Mouse (Mus musculus): ENCODE results near the gene Tmem218. TPM values are rescaled to one million over a fixed set of nuclear protein-coding genes. Genes with fewer than 3 reads are reported as not detected.

Tmem218 gene
- total RNA-seq, 2 experiments from 2014 or later: 3.8 to 4.2 TPM

- no peak for DNase-seq (ENCODE audit: low spot score in 2 of 2)
Observed at GRCm38 (mm10) chr9:37230486-37231195, 22.6 kb downstream of the Tmem218 start.

GRCm38 (mm10) chr9:37232201-37233195 is 24.5 kb downstream of the Tmem218 start:
- DNase-seq (ENCODE audit: low spot score in 2 of 2): no peak

- DNase-seq (ENCODE audit: low spot score in 2 of 2): no peak
Observed at GRCm38 (mm10) chr9:37235951-37236737, 28.1 kb downstream of the Tmem218 start.

- no peak for DNase-seq (ENCODE audit: low spot score in 2 of 2)
Observed at GRCm38 (mm10) chr9:37242764-37243163, 34.7 kb downstream of the Tmem218 start.

- DNase-seq (ENCODE audit: low spot score in 2 of 2): no peak
Observed at GRCm38 (mm10) chr9:37244600-37244999, 36.6 kb downstream of the Tmem218 start.

GRCm38 (mm10) chr9:37245404-37245803 is 37.4 kb downstream of the Tmem218 start:
- no peak for DNase-seq (ENCODE audit: low spot score in 2 of 2)

- no peak for DNase-seq (ENCODE audit: low spot score in 2 of 2)
Observed at GRCm38 (mm10) chr9:37245810-37246209, 37.8 kb downstream of the Tmem218 start.

- peak in 1 of 2 experiments; percentile 40 for DNase-seq (ENCODE audit: low spot score in 2 of 2)
Observed at GRCm38 (mm10) chr9:37247429-37247828, 39.4 kb downstream of the Tmem218 start.

GRCm38 (mm10) chr9:37248381-37248906 is 40.4 kb downstream of the Tmem218 start:
- DNase-seq (ENCODE audit: low spot score in 2 of 2): no peak

- no peak for DNase-seq (ENCODE audit: low spot score in 2 of 2)
Observed at GRCm38 (mm10) chr9:37249976-37250375, 42.0 kb downstream of the Tmem218 start.

- no peak for DNase-seq (ENCODE audit: low spot score in 2 of 2)
Observed at GRCm38 (mm10) chr9:37250631-37251030, 42.6 kb downstream of the Tmem218 start.

GRCm38 (mm10) chr9:37254531-37255110 is 46.6 kb downstream of the Tmem218 start:
- DNase-seq (ENCODE audit: low spot score in 2 of 2): peak in 1 of 2 experiments; percentile 7

GRCm38 (mm10) chr9:37255149-37255888 is 47.3 kb downstream of the Tmem218 start, which contains the start of gene Slc37a2:
Gene Slc37a2 (minus strand): TSS chr9:37255738.
- DNase-seq (ENCODE audit: low spot score in 2 of 2): peak; percentile 48 to 64

- DNase-seq (ENCODE audit: low spot score in 2 of 2): peak in 1 of 2 experiments; percentile 61
Observed at GRCm38 (mm10) chr9:37255889-37256225, 47.8 kb downstream of the Tmem218 start.

- no peak for DNase-seq (ENCODE audit: low spot score in 2 of 2)
Observed at GRCm38 (mm10) chr9:37266622-37267021, 58.6 kb downstream of the Tmem218 start.

Other genes starting within 250 kb of the Tmem218 start
- gene Pknox2, start 60.8 kb upstream of the Tmem218 start, total RNA-seq (2021): 10 to 100 TPM; 24.6 to 28.4 TPM
- 1 to 10 TPM; 4.1 to 4.4 TPM for gene Slc37a2, start 47.5 kb downstream of the Tmem218 start, total RNA-seq (2021)
- 1 to 10 TPM; 3.7 to 4.2 TPM for gene Ccdc15, start 140.2 kb downstream of the Tmem218 start, total RNA-seq (2021)
- gene Hepacam, start 159.1 kb downstream of the Tmem218 start, total RNA-seq (2021): under 1 TPM; 0.41 to 0.59 TPM
- 10 to 100 TPM; 23.6 to 27.2 TPM for gene Robo4, start 193.7 kb downstream of the Tmem218 start, total RNA-seq (2021)
- gene Robo3, start 225.0 kb downstream of the Tmem218 start, total RNA-seq (2021): not detected